Mouse (Mus musculus): ENCODE data around the gene Abhd2. TPM values are rescaled to one million over a fixed set of nuclear protein-coding genes. Genes with fewer than 3 reads are reported as not detected.
"Not testable (repeated sequence)": the region's sequence is repeated elsewhere in the genome, so short reads cannot be mapped to it uniquely, and the experiment has no call there.

Gene Abhd2
- polyA plus RNA-seq, 1 experiment from 2014 or later, result 16.3 TPM

- Histone ChIP-seq H3K36me3 (ENCODE audit: control insufficient read depth, insufficient read depth, low read length) (no peaks in the 10 kb centered on the region), H3K9ac (ENCODE audit: low read depth, low read length) (peak overlapping the region; percentile 55), H3K27me3 (replicated peaks; ENCODE audit: control insufficient read depth, insufficient read depth, low read length) (no peaks in the 10 kb centered on the region), H3K4me2 (ENCODE audit: low read length) (peak overlapping the region; percentile 78), H3K4me1 (ENCODE audit: control insufficient read depth, insufficient read depth, low read depth, low read length) (peaks cover 28% of the 10 kb centered on the region), H3K9me3 (ENCODE audit: control insufficient read depth, low read length) (no peaks in the 10 kb centered on the region), H3K27ac (ENCODE audit: low read depth, low read length) (peak overlapping the region; percentile 54; the same call in 1 of the 2 replicates), H3K4me3 (ENCODE audit: low read length) (peak overlapping the region; percentile 44)
- 85% methylated on average over 16 of the region's 16 CpGs for WGBS
- no peak for ATAC-seq
Measured at GRCm38 (mm10) chr7:79271861-79272788, 874 bp upstream of the Abhd2 start.

GRCm38 (mm10) chr7:79273738-79274472, 906 bp downstream of the Abhd2 start:
- Histone ChIP-seq H3K4me3 (ENCODE audit: low read length) (peak overlapping the region; percentile 81), H3K36me3 (ENCODE audit: control insufficient read depth, insufficient read depth, low read length) (no peaks in the 10 kb centered on the region), H3K27me3 (replicated peaks; ENCODE audit: control insufficient read depth, insufficient read depth, low read length) (no peaks in the 10 kb centered on the region), H3K9me3 (ENCODE audit: control insufficient read depth, low read length) (no peaks in the 10 kb centered on the region), H3K27ac (ENCODE audit: low read depth, low read length) (peak overlapping the region; percentile 89), H3K9ac (ENCODE audit: low read depth, low read length) (peak overlapping the region; percentile 76), H3K4me2 (ENCODE audit: low read length) (peak overlapping the region; percentile 85), H3K4me1 (ENCODE audit: control insufficient read depth, insufficient read depth, low read depth, low read length) (peaks cover 33% of the 10 kb centered on the region)
- ATAC-seq, result no peak
- 8% methylated on average over 15 of the region's 15 CpGs for WGBS

DNA sequence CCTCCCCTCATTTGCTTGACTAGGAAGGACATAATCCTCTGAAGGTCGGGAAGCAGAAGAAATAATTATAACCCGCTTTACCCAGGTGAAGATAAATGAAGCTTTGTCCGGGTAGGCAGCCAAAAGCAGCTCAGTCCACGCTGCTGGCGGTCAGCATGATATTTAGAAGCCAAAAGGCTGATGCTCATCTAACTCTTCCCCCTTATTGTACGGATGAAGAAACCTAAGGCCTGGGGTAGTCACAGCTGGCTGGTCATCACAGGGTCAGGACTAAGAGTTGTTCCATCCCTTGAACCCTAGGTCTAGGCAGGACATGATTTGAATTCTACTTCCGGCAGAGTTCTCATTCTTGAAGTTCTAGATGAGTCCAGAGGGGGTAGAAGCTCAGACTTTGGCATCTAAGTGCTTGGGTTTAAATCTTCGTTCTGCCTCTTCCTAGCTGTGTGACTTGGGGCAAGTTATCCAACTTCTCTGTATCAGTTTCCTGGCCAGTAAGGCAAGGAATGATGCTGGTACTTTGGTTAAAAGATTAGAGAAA, 1.5 kb downstream of the Abhd2 start:
- peaks cover 37% of the 10 kb centered on the region for H3K4me1 ChIP-seq (ENCODE audit: control insufficient read depth, insufficient read depth, low read depth, low read length)
- peak overlapping the region; percentile 85 for H3K4me2 ChIP-seq (ENCODE audit: low read length)
- WGBS, result 61% methylated on average over 8 of the region's 8 CpGs
- no peak for ATAC-seq
- no peaks in the 10 kb centered on the region for H3K27me3 ChIP-seq (replicated peaks; ENCODE audit: control insufficient read depth, insufficient read depth, low read length)
- no peaks in the 10 kb centered on the region for H3K36me3 ChIP-seq (ENCODE audit: control insufficient read depth, insufficient read depth, low read length)
- no peaks in the 10 kb centered on the region for H3K9me3 ChIP-seq (ENCODE audit: control insufficient read depth, low read length)
- peak overlapping the region; percentile 81 for H3K4me3 ChIP-seq (ENCODE audit: low read length)
- peak overlapping the region; percentile 89; the same call in 1 of the 2 replicates for H3K27ac ChIP-seq (ENCODE audit: low read depth, low read length)
- H3K9ac ChIP-seq (ENCODE audit: low read depth, low read length), result peak overlapping the region; percentile 76

GRCm38 (mm10) chr7:79275345-79275744, 2.3 kb downstream of the Abhd2 start:
- no peaks in the 10 kb centered on the region for H3K9me3 ChIP-seq (ENCODE audit: control insufficient read depth, low read length)
- ATAC-seq, result no peak
- peaks cover 40% of the 10 kb centered on the region for H3K4me1 ChIP-seq (ENCODE audit: control insufficient read depth, insufficient read depth, low read depth, low read length)
- peak overlapping the region; percentile 35; the same call in 1 of the 2 replicates for H3K9ac ChIP-seq (ENCODE audit: low read depth, low read length)
- H3K27me3 ChIP-seq (replicated peaks; ENCODE audit: control insufficient read depth, insufficient read depth, low read length), result no peaks in the 10 kb centered on the region
- H3K4me3 ChIP-seq (ENCODE audit: low read length), result peak overlapping the region; percentile 81
- H3K4me2 ChIP-seq (ENCODE audit: low read length), result peak overlapping the region; percentile 85
- WGBS, result 58% methylated on average over 11 of the region's 11 CpGs
- peak overlapping the region; percentile 52; the same call in 1 of the 2 replicates for H3K27ac ChIP-seq (ENCODE audit: low read depth, low read length)
- H3K36me3 ChIP-seq (ENCODE audit: control insufficient read depth, insufficient read depth, low read length), result no peaks in the 10 kb centered on the region

DNA sequence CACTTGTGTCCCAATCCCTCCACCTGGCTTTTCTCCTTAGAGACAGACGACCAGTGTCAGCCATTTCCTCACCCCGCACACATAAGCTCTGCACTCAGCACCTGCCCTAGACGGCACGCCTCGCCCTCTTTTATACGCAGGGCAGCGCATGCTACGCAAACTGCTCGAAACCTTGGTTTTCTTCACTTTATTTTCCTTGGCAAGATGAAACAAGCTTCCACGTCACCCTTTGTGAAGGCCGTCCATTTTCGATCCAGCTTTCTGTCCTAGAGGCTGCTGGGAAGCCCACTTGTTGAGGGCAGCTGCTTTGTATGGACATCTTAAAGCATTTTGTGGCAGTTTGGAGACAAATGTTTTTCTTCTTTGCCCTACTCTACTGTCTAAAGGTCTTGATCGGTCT, 5.4 kb downstream of the Abhd2 start:
- 74% methylated on average over 13 of the region's 13 CpGs for WGBS
- H3K9ac ChIP-seq (ENCODE audit: low read depth, low read length), result no peak overlapping the region

GRCm38 (mm10) chr7:79279376-79280029, 6.5 kb downstream of the Abhd2 start:
- H3K27me3 ChIP-seq (replicated peaks; ENCODE audit: control insufficient read depth, insufficient read depth, low read length), result no peaks in the 10 kb centered on the region
- H3K9me3 ChIP-seq (ENCODE audit: control insufficient read depth, low read length), result no peaks in the 10 kb centered on the region
- no peak overlapping the region for H3K4me3 ChIP-seq (ENCODE audit: low read length)
- no peak overlapping the region for H3K27ac ChIP-seq (ENCODE audit: low read depth, low read length)
- ATAC-seq, result no peak
- no peak overlapping the region for H3K4me2 ChIP-seq (ENCODE audit: low read length)
- H3K9ac ChIP-seq (ENCODE audit: low read depth, low read length), result no peak overlapping the region
- 82% methylated on average over 10 of the region's 10 CpGs for WGBS
- H3K4me1 ChIP-seq (ENCODE audit: control insufficient read depth, insufficient read depth, low read depth, low read length), result peaks cover 43% of the 10 kb centered on the region
- no peaks in the 10 kb centered on the region for H3K36me3 ChIP-seq (ENCODE audit: control insufficient read depth, insufficient read depth, low read length)

More for the DNA sequence above, 5.4 kb downstream of the Abhd2 start:
- Histone ChIP-seq H3K4me2 (ENCODE audit: low read length) (0 out of 2 replicates have a peak overlapping the region, but pooled peaks have one; percentile 15), H3K4me3 (ENCODE audit: low read length) (no peak overlapping the region), H3K9me3 (ENCODE audit: control insufficient read depth, low read length) (no peaks in the 10 kb centered on the region), H3K27me3 (replicated peaks; ENCODE audit: control insufficient read depth, insufficient read depth, low read length) (no peaks in the 10 kb centered on the region), H3K4me1 (ENCODE audit: control insufficient read depth, insufficient read depth, low read depth, low read length) (peaks cover 48% of the 10 kb centered on the region), H3K36me3 (ENCODE audit: control insufficient read depth, insufficient read depth, low read length) (no peaks in the 10 kb centered on the region), H3K27ac (ENCODE audit: low read depth, low read length) (0 out of 2 replicates have a peak overlapping the region, but pooled peaks have one; percentile 29)
- ATAC-seq, result no peak

GRCm38 (mm10) chr7:79282883-79283670, 10.1 kb downstream of the Abhd2 start:
- no peaks in the 10 kb centered on the region for H3K9me3 ChIP-seq (ENCODE audit: control insufficient read depth, low read length)
- no peak overlapping the region for H3K4me3 ChIP-seq (ENCODE audit: low read length)
- peaks cover 30% of the 10 kb centered on the region for H3K4me1 ChIP-seq (ENCODE audit: control insufficient read depth, insufficient read depth, low read depth, low read length)
- H3K9ac ChIP-seq (ENCODE audit: low read depth, low read length), result no peak overlapping the region
- H3K36me3 ChIP-seq (ENCODE audit: control insufficient read depth, insufficient read depth, low read length), result no peaks in the 10 kb centered on the region
- peak overlapping the region; percentile 8; the same call in 1 of the 2 replicates for H3K27ac ChIP-seq (ENCODE audit: low read depth, low read length)
- no peak for ATAC-seq
- no peak overlapping the region for H3K4me2 ChIP-seq (ENCODE audit: low read length)
- no peaks in the 10 kb centered on the region for H3K27me3 ChIP-seq (replicated peaks; ENCODE audit: control insufficient read depth, insufficient read depth, low read length)
- 68% methylated on average over 12 of the region's 12 CpGs for WGBS

- not testable (repeated sequence) for H3K9me3 ChIP-seq (ENCODE audit: control insufficient read depth, low read length); H3K4me3 ChIP-seq (ENCODE audit: low read length); H3K9ac ChIP-seq (ENCODE audit: low read depth, low read length); H3K36me3 ChIP-seq (ENCODE audit: control insufficient read depth, insufficient read depth, low read length); H3K27me3 ChIP-seq (replicated peaks; ENCODE audit: control insufficient read depth, insufficient read depth, low read length); H3K27ac ChIP-seq (ENCODE audit: low read depth, low read length); H3K4me2 ChIP-seq (ENCODE audit: low read length); ATAC-seq
- 77% methylated on average over 1 of the region's 1 CpGs for WGBS
- H3K4me1 ChIP-seq (ENCODE audit: control insufficient read depth, insufficient read depth, low read depth, low read length), result peaks cover 26% of the 10 kb centered on the region
Measured at GRCm38 (mm10) chr7:79283671-79283941, 10.6 kb downstream of the Abhd2 start.
